Mouse (Mus musculus) liver, adult 2 months (tissue): Measurements from ENCODE around the gene Unc13b. TPM values are rescaled to one million over a fixed set of nuclear protein-coding genes. Genes with fewer than 3 reads are reported as not detected.

Source experiments
- DNase-seq: peaks from one replicate; pipeline ENCODE4 v3.0.0-alpha.2; 2011; ENCODE audit warnings: low read depth, low spot score; ENCODE audit errors: extremely low read depth
- H3K27ac ChIP-seq: fragments of 200-500 bp; replicated peaks from 2 replicates; pipeline ENCODE4 v1.5.1; 2012; ENCODE audit warnings: low read depth, mild to moderate bottlenecking, control low read depth, inconsistent platforms, low read length; ENCODE audit not compliant: insufficient read depth
- H3K27me3 ChIP-seq: fragments of 200-500 bp; 2 replicates; pipeline ENCODE4 v1.6.1; 2012; ENCODE audit warnings: mild to moderate bottlenecking, moderate library complexity, low read length, inconsistent platforms; ENCODE audit not compliant: control insufficient read depth, insufficient read depth
- H3K36me3 ChIP-seq: fragments of 200-500 bp; 2 replicates; pipeline ENCODE4 v1.6.1; 2012; ENCODE audit warnings: low read length, inconsistent platforms; ENCODE audit not compliant: control insufficient read depth, insufficient read depth
- H3K4me1 ChIP-seq: fragments of 200-500 bp; 2 replicates; pipeline ENCODE4 v1.6.1; 2011; ENCODE audit warnings: low read length; ENCODE audit not compliant: control insufficient read depth, insufficient read depth
- H3K4me3 ChIP-seq: fragments of 200-500 bp; 2 replicates; pipeline ENCODE4 v1.5.1; 2011; ENCODE audit warnings: low read depth, mild to moderate bottlenecking, control low read depth, low read length, moderate library complexity; ENCODE audit not compliant: insufficient read depth
- H3K79me2 ChIP-seq: fragments of 200-500 bp; 2 replicates; pipeline ENCODE4 v1.6.1; 2012; ENCODE audit warnings: inconsistent platforms, mild to moderate bottlenecking, low read length, moderate library complexity; ENCODE audit not compliant: control insufficient read depth, insufficient read depth
- H3K9ac ChIP-seq: fragments of 200-500 bp; 2 replicates; pipeline ENCODE4 v1.6.1; 2012; ENCODE audit warnings: low read depth, mild to moderate bottlenecking, control low read depth, inconsistent platforms, low read length
- CTCF ChIP-seq: fragments of 200-500 bp; IDR thresholded peaks from 2 replicates; pipeline ENCODE4 v1.5.1; 2011; ENCODE audit warnings: low read depth, low read length, control low read depth
- POLR2A ChIP-seq: fragments of 200-500 bp; IDR thresholded peaks from 2 replicates; pipeline ENCODE4 v1.6.1; 2011; ENCODE audit warnings: low read length, control low read depth; ENCODE audit not compliant: insufficient read depth; ENCODE audit errors: extremely low read depth
- WGBS: fragments of 180-500 bp; shearing (Covaris S2); methylation state at CpG from one replicate; pipeline ENCODE4 v1.1.7; 2018; 5-methylcytosine and 5-hydroxymethylcytosine counted together
- polyA plus RNA-seq: library from polyadenylated mRNA; depleted of rRNA; stranded (reverse); fragments of >200 nt; gene quantifications from 2 replicates; pipeline ENCODE4 v1.2.3, GENCODE M21; 2012
- total RNA-seq: library from RNA; depleted of rRNA; stranded (reverse); fragments of >200 nt; gene quantifications from 2 replicates; pipeline ENCODE4 v1.2.3, GENCODE M21; 2014

The Unc13b gene
- total and polyA plus RNA-seq, 2 experiments: 2.6 to 3.7 TPM

DNA sequence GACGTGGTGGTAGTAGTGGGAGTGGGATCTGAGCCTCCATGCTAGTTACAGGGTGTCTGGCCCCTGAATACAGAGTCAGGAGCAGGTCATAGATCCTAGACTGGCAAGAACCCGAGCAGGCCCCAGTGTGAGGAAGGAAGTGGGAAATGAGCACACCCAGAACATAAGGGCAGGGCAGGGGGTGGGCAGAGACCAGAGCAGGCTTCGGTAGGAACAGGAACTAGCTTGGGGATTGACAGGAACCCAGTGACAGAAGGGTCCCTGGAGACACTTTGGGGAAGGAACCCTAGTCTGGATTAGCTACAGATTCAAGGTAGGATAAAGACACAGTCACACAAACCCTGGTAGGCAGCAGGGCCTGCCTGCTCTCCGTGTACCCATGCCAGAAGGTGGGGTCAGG lies 14.1 kb upstream of the Unc13b start:
- 50% methylated on average over 4 of the region's 4 CpGs for WGBS
- TF ChIP-seq CTCF (no peak), POLR2A (no peak)
- H3K4me3 ChIP-seq: 0 out of 2 replicates have a peak overlapping the region, but pooled peaks have one; percentile 1
- peak overlapping the region; percentile 46 for H3K27ac ChIP-seq
- peak overlapping the region; percentile 61; the same call in 1 of the 2 replicates for H3K9ac ChIP-seq
- H3K79me2 ChIP-seq: no peaks in the 10 kb centered on the region
- H3K36me3 ChIP-seq: no peaks in the 10 kb centered on the region
- DNase-seq: no peak
- no peaks in the 10 kb centered on the region for H3K27me3 ChIP-seq
- H3K4me1 ChIP-seq: peaks cover 10% of the 10 kb centered on the region; the same call in 1 of the 2 replicates

GRCm38 (mm10) chr4:43045285-43045658 lies 13.5 kb upstream of the Unc13b start:
- no peak for DNase-seq
- Histone ChIP-seq H3K27me3 (no peaks in the 10 kb centered on the region), H3K4me1 (peaks cover 9% of the 10 kb centered on the region; the same call in 1 of the 2 replicates), H3K79me2 (no peaks in the 10 kb centered on the region), H3K9ac (peak overlapping the region; percentile 61), H3K4me3 (peak overlapping the region; percentile 43), H3K27ac (peak overlapping the region; percentile 46), H3K36me3 (no peaks in the 10 kb centered on the region)
- WGBS: 10% methylated on average over 13 of the region's 13 CpGs
- no peak for TF ChIP-seq CTCF
- TF ChIP-seq POLR2A: no peak

DNA sequence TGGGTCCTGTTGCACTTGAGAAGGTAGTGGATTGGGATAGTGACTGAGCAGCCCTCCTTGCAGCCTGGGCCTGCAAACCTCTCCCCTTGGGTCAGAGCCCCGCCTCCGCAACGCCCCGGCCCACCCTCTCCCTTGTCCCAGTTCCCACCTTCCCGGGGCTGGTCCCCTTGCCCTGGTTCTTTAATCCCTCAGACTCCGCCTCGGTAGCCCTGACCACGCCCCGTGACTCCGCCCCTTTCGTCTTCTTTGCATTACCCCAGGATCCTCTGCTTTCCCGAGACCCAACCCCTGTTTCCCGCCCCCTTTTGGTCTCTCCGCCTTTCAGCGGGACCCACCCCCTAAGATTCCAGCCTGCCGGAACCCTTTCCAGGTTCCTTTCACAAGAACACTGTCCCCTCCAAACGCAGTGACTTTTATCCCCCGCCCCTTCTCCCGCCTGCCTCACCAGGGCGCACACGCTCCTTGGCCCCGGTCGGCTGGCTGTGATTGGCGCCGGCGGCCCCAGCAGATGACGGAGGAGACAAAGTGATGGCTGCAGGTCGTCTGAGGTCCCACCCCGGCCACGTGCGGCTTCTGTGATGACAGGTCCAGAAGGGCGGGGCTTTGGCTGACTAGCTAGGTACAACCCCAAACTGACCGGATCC lies 13.0 kb upstream of the Unc13b start, which contains the start of gene Fam214b:
TSS of gene Fam214b (minus strand) at position 562 of the 644 bp plus-strand sequence.
- under 1% methylated on average over 33 of the region's 33 CpGs for WGBS

GRCm38 (mm10) chr4:43046607-43047006 lies 12.1 kb upstream of the Unc13b start:
- no peak overlapping the region for H3K4me3 ChIP-seq
- 0 out of 2 replicates have a peak overlapping the region, but pooled peaks have one; percentile 22 for H3K27ac ChIP-seq
- 44% methylated on average over 5 of the region's 5 CpGs for WGBS
- no peaks in the 10 kb centered on the region for H3K79me2 ChIP-seq
- H3K9ac ChIP-seq: peak overlapping the region; percentile 69
- peaks cover 9% of the 10 kb centered on the region; the same call in 1 of the 2 replicates for H3K4me1 ChIP-seq
- no peaks in the 10 kb centered on the region for H3K27me3 ChIP-seq
- no peak for TF ChIP-seq CTCF
- TF ChIP-seq POLR2A: no peak
- no peaks in the 10 kb centered on the region for H3K36me3 ChIP-seq
- no peak for DNase-seq

More for the DNA sequence above, 13.0 kb upstream of the Unc13b start, which contains the start of gene Fam214b:
- Histone ChIP-seq H3K9ac (peak within 1 kb of the TSS; percentile 69), H3K36me3 (no peaks in the 10 kb centered on the region), H3K27ac (peak within 1 kb of the TSS; percentile 53), H3K4me1 (peaks cover 9% of the 10 kb centered on the region; the same call in 1 of the 2 replicates), H3K27me3 (no peaks in the 10 kb centered on the region), H3K4me3 (peak within 1 kb of the TSS; percentile 60), H3K79me2 (no peaks in the 10 kb centered on the region)
- TF ChIP-seq CTCF (no peak), POLR2A (0 out of 2 replicates have a peak, but pooled peaks have one; percentile 35)
- peak; percentile 97 for DNase-seq

DNA sequence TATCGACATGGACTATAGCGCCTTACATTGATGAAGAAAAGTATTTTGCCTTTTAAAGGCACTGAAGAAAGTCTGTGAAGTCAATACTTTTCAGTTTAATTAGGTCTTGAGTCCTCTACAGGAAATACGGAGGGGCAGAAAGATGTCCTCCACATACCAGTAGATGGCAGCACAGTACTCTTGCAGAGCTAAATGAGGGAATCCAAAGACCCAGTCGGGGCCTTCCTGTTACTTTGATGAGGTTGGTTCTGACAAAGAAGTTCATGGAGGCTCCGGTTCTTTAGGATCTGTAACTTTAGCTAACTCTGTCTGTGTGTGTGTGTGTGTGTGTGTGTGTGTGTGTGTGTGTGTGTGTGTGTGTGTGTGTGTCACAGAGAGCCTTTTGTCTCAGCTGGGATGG lies 11.5 kb upstream of the Unc13b start:
- Histone ChIP-seq H3K4me3 (no peak overlapping the region; the same call in 1 of the 2 replicates), H3K36me3 (no peaks in the 10 kb centered on the region), H3K27me3 (no peaks in the 10 kb centered on the region), H3K9ac (peak overlapping the region; percentile 56; the same call in 1 of the 2 replicates), H3K79me2 (no peaks in the 10 kb centered on the region), H3K4me1 (peaks cover 9% of the 10 kb centered on the region; the same call in 1 of the 2 replicates), H3K27ac (no peak overlapping the region)
- peak; percentile 43; the same call in 1 of the 2 replicates for TF ChIP-seq CTCF
- TF ChIP-seq POLR2A: no peak
- 4% methylated on average over 5 of the region's 5 CpGs for WGBS
- peak; percentile 80 for DNase-seq

- H3K79me2 ChIP-seq: no peaks in the 10 kb centered on the region
- no peaks in the 10 kb centered on the region for H3K4me1 ChIP-seq
- no peaks in the 10 kb centered on the region for H3K27me3 ChIP-seq
- no peaks in the 10 kb centered on the region for H3K36me3 ChIP-seq
- WGBS: 8% methylated on average over 4 of the region's 4 CpGs
- DNase-seq: peak; percentile 60
- no peak overlapping the region for H3K4me3 ChIP-seq
- no peak for TF ChIP-seq POLR2A
- peak; percentile 32; the same call in 1 of the 2 replicates for TF ChIP-seq CTCF
- no peak overlapping the region for H3K27ac ChIP-seq
- no peak overlapping the region for H3K9ac ChIP-seq
These were observed 6.1 kb upstream of the Unc13b start for GRCm38 (mm10) chr4:43052627-43053026.
